In the genomic region with DNA sequence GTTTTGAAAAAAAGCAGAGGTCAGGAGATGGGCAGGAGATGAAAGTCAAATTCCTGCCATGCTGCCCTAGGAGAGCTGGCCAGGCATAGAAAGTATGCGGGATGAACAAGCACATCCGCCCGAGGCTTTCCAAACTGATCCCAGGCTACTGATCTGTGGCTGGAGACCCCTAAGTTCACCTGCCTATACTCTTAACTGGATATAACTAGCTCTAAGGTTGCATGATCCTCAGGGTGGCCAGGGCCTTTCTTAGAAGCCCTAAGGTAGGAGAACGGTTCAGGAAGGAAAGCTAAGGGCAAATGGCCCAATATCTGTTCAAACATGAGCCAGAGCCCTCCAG, we compare ENCODE assay signal across 7 mouse cellular contexts. TPM values are rescaled to one million over a fixed set of nuclear protein-coding genes. Genes with fewer than 3 reads are reported as not detected.
A peak's percentile ranks its signal among the peaks of the same experiment; 100 is the strongest.
DNase-seq lines count a peak whose midpoint lies in the region; ATAC-seq and TF ChIP-seq lines count a peak whose summit lies in the region.

No protein-coding gene starts in this region.

- WGBS in neural tube, embryonic 11.5 days = 17% methylated on average over 4 of the region's 4 CpGs
- 14% methylated on average over 4 of the region's 4 CpGs for WGBS in hindbrain, embryonic 10.5 days
- WGBS in liver, embryonic 16.5 days (ENCODE audit: insufficient replicate concordance) = 12% methylated on average over 4 of the region's 4 CpGs
- WGBS in stomach, postnatal 0 days = 10% methylated on average over 4 of the region's 4 CpGs

- ATAC-seq in neural tube, embryonic 11.5 days (ENCODE audit: insufficient read depth, low FRiP score, low TSS enrichment) = peak; percentile 2; the same call in 1 of the 2 replicates
- no peak for ATAC-seq in liver, embryonic 16.5 days (ENCODE audit: low read depth)
- ATAC-seq in stomach, postnatal 0 days (ENCODE audit: low FRiP score, low TSS enrichment) = no peak

- no peak for DNase-seq in neural tube, embryonic 11.5 days (ENCODE audit: low spot score)
- DNase-seq in neural tube, embryonic 10.5 days (ENCODE audit: extremely low spot score, low spot score) = no peak
- DNase-seq in hindbrain, embryonic 10.5 days (ENCODE audit: low spot score) = no peak
- no peak for DNase-seq in stomach, postnatal 0 days (ENCODE audit: low spot score)
- DNase-seq in urinary bladder, postnatal 25 days (ENCODE audit: low spot score) = no peak
- DNase-seq in left cerebral cortex, adult 18-20 months (ENCODE audit: low spot score in 2 of 2) = no peak

- no peak for TF ChIP-seq CTCF in stomach, postnatal 0 days (IDR thresholded peaks at IDR 0.05; ENCODE audit: low read depth)

- no peaks in the 10 kb centered on the region for H3K27me3 ChIP-seq in neural tube, embryonic 11.5 days (ENCODE audit: control insufficient read depth, insufficient read depth, low read length)
- H3K27me3 ChIP-seq in hindbrain, embryonic 10.5 days (ENCODE audit: insufficient read depth, poor library complexity, severe bottlenecking) = no peaks in the 10 kb centered on the region
- H3K27me3 ChIP-seq in liver, embryonic 16.5 days (ENCODE audit: control insufficient read depth, insufficient read depth, low read depth, low read length) = no peaks in the 10 kb centered on the region
- no peaks in the 10 kb centered on the region for H3K27me3 ChIP-seq in stomach, postnatal 0 days (ENCODE audit: control insufficient read depth, insufficient read depth, low read length)

- no peaks in the 10 kb centered on the region for H3K36me3 ChIP-seq in neural tube, embryonic 11.5 days (ENCODE audit: control insufficient read depth, insufficient read depth, low read length)
- H3K36me3 ChIP-seq in hindbrain, embryonic 10.5 days = no peaks in the 10 kb centered on the region
- no peaks in the 10 kb centered on the region for H3K36me3 ChIP-seq in liver, embryonic 16.5 days (ENCODE audit: control insufficient read depth, insufficient read depth)
- H3K36me3 ChIP-seq in stomach, postnatal 0 days (ENCODE audit: control insufficient read depth, insufficient read depth, low read length) = no peaks in the 10 kb centered on the region

- H3K4me1 ChIP-seq in neural tube, embryonic 11.5 days (ENCODE audit: control insufficient read depth, insufficient read depth, low read length) = peaks cover 8% of the 10 kb centered on the region
- H3K4me1 ChIP-seq in hindbrain, embryonic 10.5 days (replicated peaks) = peaks cover 19% of the 10 kb centered on the region
- peaks cover 5% of the 10 kb centered on the region; the same call in 1 of the 2 replicates for H3K4me1 ChIP-seq in liver, embryonic 16.5 days (ENCODE audit: control insufficient read depth, low read depth, low read length)
- peaks cover 8% of the 10 kb centered on the region; the same call in 1 of the 2 replicates for H3K4me1 ChIP-seq in stomach, postnatal 0 days (replicated peaks; ENCODE audit: control insufficient read depth, insufficient read depth)

- TF ChIP-seq EP300 in stomach, postnatal 0 days (optimal IDR thresholded peaks at IDR 0.05) = no peak

- peak overlapping the region; percentile 27 for H3K4me3 ChIP-seq in neural tube, embryonic 11.5 days (ENCODE audit: low read depth, low read length)
- H3K4me3 ChIP-seq in hindbrain, embryonic 10.5 days = peak overlapping the region; percentile 54
- H3K4me3 ChIP-seq in liver, embryonic 16.5 days (ENCODE audit: low read depth, low read length) = no peak overlapping the region
- H3K4me3 ChIP-seq in stomach, postnatal 0 days (ENCODE audit: low read depth, low read length) = peak overlapping the region; percentile 43

- peak overlapping the region; percentile 31; the same call in 1 of the 2 replicates for H3K9ac ChIP-seq in neural tube, embryonic 11.5 days (ENCODE audit: low read length)
- no peak overlapping the region for H3K9ac ChIP-seq in liver, embryonic 16.5 days (ENCODE audit: low read depth, low read length)
- H3K9ac ChIP-seq in stomach, postnatal 0 days (ENCODE audit: low read length) = peak overlapping the region; percentile 63

- peak overlapping the region; percentile 51 for H3K4me2 ChIP-seq in neural tube, embryonic 11.5 days (ENCODE audit: low read depth)
- H3K4me2 ChIP-seq in liver, embryonic 16.5 days (ENCODE audit: low read depth, low read length) = peak overlapping the region; percentile 61
- H3K4me2 ChIP-seq in stomach, postnatal 0 days (replicated peaks; ENCODE audit: low read depth) = peak overlapping the region; percentile 68

- H3K27ac ChIP-seq in neural tube, embryonic 11.5 days (ENCODE audit: low read depth, low read length) = no peak overlapping the region
- peak overlapping the region; percentile 83 for H3K27ac ChIP-seq in hindbrain, embryonic 10.5 days
- H3K27ac ChIP-seq in liver, embryonic 16.5 days (ENCODE audit: low read length) = no peak overlapping the region
- H3K27ac ChIP-seq in stomach, postnatal 0 days (replicated peaks) = no peak overlapping the region

- no peaks in the 10 kb centered on the region for H3K9me3 ChIP-seq in neural tube, embryonic 11.5 days (ENCODE audit: control insufficient read depth, low read length)
- H3K9me3 ChIP-seq in hindbrain, embryonic 10.5 days = no peaks in the 10 kb centered on the region
- no peaks in the 10 kb centered on the region for H3K9me3 ChIP-seq in liver, embryonic 16.5 days (replicated peaks; ENCODE audit: control insufficient read depth, low read length)
- H3K9me3 ChIP-seq in stomach, postnatal 0 days (ENCODE audit: control insufficient read depth, low read length) = no peaks in the 10 kb centered on the region

RNA-seq across cellular contexts. Expression of a gene that starts 0.2 kb away (rescaled TPM):
- 2.5 and 3.2 TPM in 2 replicates for polyA plus RNA-seq in neural tube, embryonic 11.5 days (2014; fragmentation: Nextera tagmentation; extraction: Ambion mirVana)
- polyA plus RNA-seq in hindbrain, embryonic 10.5 days (2016; fragmentation: Nextera tagmentation; extraction: Ambion mirVana) = 3.1 and 4.6 TPM in 2 replicates
- 5.4 and 5.5 TPM in 2 replicates for polyA plus RNA-seq in liver, embryonic 16.5 days (2015; fragmentation: Nextera tagmentation; extraction: Ambion mirVana)
- polyA plus RNA-seq in stomach, postnatal 0 days (2015; fragmentation: Nextera tagmentation; extraction: Ambion mirVana) = 8.5 and 9.2 TPM in 2 replicates
- 1 to 10 TPM; 1.5 to 2.0 TPM for total RNA-seq in left cerebral cortex, adult 18-20 months (2021)
